ENCODE assay signal across 8 mouse cellular contexts in the genomic region with DNA sequence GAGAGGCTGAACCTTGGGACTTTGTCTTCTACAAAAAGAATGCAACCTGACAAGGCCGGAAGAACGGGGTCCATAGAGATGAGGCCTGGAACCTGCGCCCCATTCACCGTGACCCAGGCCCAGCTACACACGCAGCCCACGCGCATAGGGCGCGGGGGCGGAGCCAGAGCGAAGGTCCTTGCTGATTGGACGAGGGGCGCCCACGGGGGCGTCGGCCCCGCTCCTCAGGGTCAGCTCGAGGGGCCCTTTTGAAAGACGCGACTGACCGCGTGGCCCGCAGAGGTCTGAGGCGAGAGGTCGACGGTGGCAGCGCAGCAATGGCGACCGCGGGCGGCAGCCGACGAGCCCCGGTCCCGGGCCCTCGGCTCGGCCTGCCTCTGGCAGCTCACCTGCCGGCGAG. TPM values are rescaled to one million over a fixed set of nuclear protein-coding genes. Genes with fewer than 3 reads are reported as not detected.
DNase-seq lines count a peak whose midpoint lies in the region; ATAC-seq and TF ChIP-seq lines count a peak whose summit lies in the region.

Gene Adad1 (plus strand): TSS at position 122 of the 400 bp plus-strand sequence.

- DNase-seq in 3134 (ENCODE audit: extremely low read depth, insufficient read length, low spot score) (peak; percentile 7), MN1 (ENCODE audit: low spot score) (no peak)
- no peak for DNase-seq in layer of hippocampus, adult 9-10 months (ENCODE audit: low spot score)
- no peak for DNase-seq in right cerebral cortex, postnatal 14 days
- DNase-seq in left cerebral cortex, adult 8-10 months (ENCODE audit: low spot score in 2 of 2) = no peak

- H3K9me3 ChIP-seq in ES-Bruce4 (replicated peaks; ENCODE audit: control insufficient read depth, insufficient read depth, low read length, poor library complexity, severe bottlenecking) = peaks cover 6% of the 10 kb centered on the region
- peaks cover 22% of the 10 kb centered on the region for H3K9me3 ChIP-seq in hindbrain, embryonic 13.5 days
- no peaks in the 10 kb centered on the region for H3K9me3 ChIP-seq in liver, embryonic 16.5 days (replicated peaks; ENCODE audit: control insufficient read depth, low read length)

- no peak for TF ChIP-seq CTCF in ES-Bruce4 (IDR thresholded peaks at IDR 0.05; ENCODE audit: low read depth, low read length)

- no peak for TF ChIP-seq EP300 in ES-Bruce4 (IDR thresholded peaks at IDR 0.05; ENCODE audit: insufficient read depth, low read depth, low read length)

- peaks cover 11% of the 10 kb centered on the region for H3K27me3 ChIP-seq in ES-Bruce4 (ENCODE audit: control insufficient read depth, insufficient read depth, low read length, poor library complexity, severe bottlenecking)
- no peaks in the 10 kb centered on the region for H3K27me3 ChIP-seq in hindbrain, embryonic 13.5 days
- H3K27me3 ChIP-seq in liver, embryonic 16.5 days (ENCODE audit: control insufficient read depth, insufficient read depth, low read depth, low read length) = no peaks in the 10 kb centered on the region

- no peaks in the 10 kb centered on the region for H3K4me1 ChIP-seq in ES-Bruce4 (ENCODE audit: control insufficient read depth, insufficient read depth, low read length)
- no peaks in the 10 kb centered on the region for H3K4me1 ChIP-seq in hindbrain, embryonic 13.5 days (replicated peaks)
- H3K4me1 ChIP-seq in liver, embryonic 16.5 days (ENCODE audit: control insufficient read depth, low read depth, low read length) = no peaks in the 10 kb centered on the region

- 65% methylated on average over 35 of the region's 39 CpGs for WGBS in hindbrain, embryonic 13.5 days
- 66% methylated on average over 39 of the region's 39 CpGs for WGBS in liver, embryonic 16.5 days (ENCODE audit: insufficient replicate concordance)

- no peak for ATAC-seq in hindbrain, embryonic 13.5 days (ENCODE audit: low FRiP score)
- ATAC-seq in liver, embryonic 16.5 days (ENCODE audit: low read depth) = no peak

- peak within 1 kb of the TSS; percentile 44 for H3K4me2 ChIP-seq in hindbrain, embryonic 13.5 days
- H3K4me2 ChIP-seq in liver, embryonic 16.5 days (ENCODE audit: low read depth, low read length) = peak within 1 kb of the TSS; percentile 40

- H3K4me3 ChIP-seq in ES-Bruce4 (ENCODE audit: low read depth, low read length) = peak within 1 kb of the TSS; percentile 32
- peak within 1 kb of the TSS; percentile 29 for H3K4me3 ChIP-seq in hindbrain, embryonic 13.5 days
- H3K4me3 ChIP-seq in liver, embryonic 16.5 days (ENCODE audit: low read depth, low read length) = no peak within 1 kb of the TSS

- no peaks in the 10 kb centered on the region for H3K36me3 ChIP-seq in ES-Bruce4 (ENCODE audit: control insufficient read depth, insufficient read depth, low read length, poor library complexity, severe bottlenecking)
- H3K36me3 ChIP-seq in hindbrain, embryonic 13.5 days = no peaks in the 10 kb centered on the region
- H3K36me3 ChIP-seq in liver, embryonic 16.5 days (ENCODE audit: control insufficient read depth, insufficient read depth) = no peaks in the 10 kb centered on the region

- TF ChIP-seq POLR2A in ES-Bruce4 (IDR thresholded peaks at IDR 0.05; ENCODE audit: insufficient read depth, low read length) = no peak

- H3K9ac ChIP-seq in ES-Bruce4 (ENCODE audit: low read depth, poor library complexity, severe bottlenecking) = no peak within 1 kb of the TSS
- no peak within 1 kb of the TSS for H3K9ac ChIP-seq in hindbrain, embryonic 13.5 days
- H3K9ac ChIP-seq in liver, embryonic 16.5 days (ENCODE audit: low read depth, low read length) = no peak within 1 kb of the TSS

- H3K27ac ChIP-seq in ES-Bruce4 (ENCODE audit: insufficient read depth, low read length) = no peak within 1 kb of the TSS
- H3K27ac ChIP-seq in hindbrain, embryonic 13.5 days = no peak within 1 kb of the TSS
- H3K27ac ChIP-seq in liver, embryonic 16.5 days (ENCODE audit: low read length) = no peak within 1 kb of the TSS

RNA-seq across cellular contexts. Expression of gene Adad1, which starts in this region (rescaled TPM):
- 0.54 and 0.99 TPM in 2 replicates for polyA plus RNA-seq in ES-Bruce4 (2011; ENCODE audit: insufficient read depth, insufficient read length, low read depth, missing spikeins)
- 0.05 and 0.48 TPM in 2 replicates for polyA plus RNA-seq in hindbrain, embryonic 13.5 days (2015; fragmentation: Nextera tagmentation; extraction: Ambion mirVana)
- polyA plus RNA-seq in liver, embryonic 16.5 days (2015; fragmentation: Nextera tagmentation; extraction: Ambion mirVana) = 0.05 and 0.09 TPM in 2 replicates
- total RNA-seq in left cerebral cortex, adult 8-10 months (2022) = not detected
